Mouse (Mus musculus): ENCODE measurements at regions not wholly inside any gene's neighbourhood (a gene's known extent, or its start where the extent isn't known, plus 50 kb on each side); places are given as distances from the start of the nearest gene placed in this dataset.

GRCm38 (mm10) chr15:96031085-96031780 is 240.6 kb downstream of the Ano6 start:
- no peak overlapping the region for H3K4me2 ChIP-seq (replicated peaks)
- no peaks in the 10 kb centered on the region for H3K36me3 ChIP-seq
- H3K9me3 ChIP-seq (replicated peaks), result no peaks in the 10 kb centered on the region
- H3K9ac ChIP-seq, result no peak overlapping the region
- no peaks in the 10 kb centered on the region for H3K4me1 ChIP-seq
- H3K4me3 ChIP-seq (replicated peaks), result no peak overlapping the region
- no peak for ATAC-seq (ENCODE audit: insufficient number of reproducible peaks, low FRiP score, low TSS enrichment, low read depth)
- WGBS, result 78% methylated on average over 8 of the region's 8 CpGs
- no peak overlapping the region for H3K27ac ChIP-seq (replicated peaks)
- H3K27me3 ChIP-seq, result no peaks in the 10 kb centered on the region

GRCm38 (mm10) chr15:96035273-96035672 is 244.6 kb downstream of the Ano6 start:
- no peaks in the 10 kb centered on the region for H3K4me1 ChIP-seq
- no peak overlapping the region for H3K27ac ChIP-seq (replicated peaks)
- no peak overlapping the region for H3K9ac ChIP-seq
- no peak overlapping the region for H3K4me3 ChIP-seq (replicated peaks)
- H3K4me2 ChIP-seq (replicated peaks), result no peak overlapping the region
- no peaks in the 10 kb centered on the region for H3K27me3 ChIP-seq
- 77% methylated on average over 12 of the region's 12 CpGs for WGBS
- no peaks in the 10 kb centered on the region for H3K9me3 ChIP-seq (replicated peaks)
- H3K36me3 ChIP-seq, result no peaks in the 10 kb centered on the region
- no peak for ATAC-seq (ENCODE audit: insufficient number of reproducible peaks, low FRiP score, low TSS enrichment, low read depth)

- Histone ChIP-seq H3K27me3 (no peaks in the 10 kb centered on the region), H3K4me2 (replicated peaks) (no peak overlapping the region), H3K36me3 (no peaks in the 10 kb centered on the region), H3K4me1 (0 out of 2 replicates have a peak, but pooled peaks cover 3% of the 10 kb centered on the region), H3K9ac (no peak overlapping the region), H3K9me3 (replicated peaks) (no peaks in the 10 kb centered on the region), H3K27ac (replicated peaks) (no peak overlapping the region), H3K4me3 (replicated peaks) (no peak overlapping the region)
- ATAC-seq (ENCODE audit: insufficient number of reproducible peaks, low FRiP score, low TSS enrichment, low read depth), result no peak
- 78% methylated on average over 3 of the region's 3 CpGs for WGBS
These were observed 241.8 kb upstream of the Arid2 start for GRCm38 (mm10) chr15:96045561-96045960.

GRCm38 (mm10) chr15:96046651-96047050 is 240.7 kb upstream of the Arid2 start:
- no peak overlapping the region for H3K27ac ChIP-seq (replicated peaks)
- H3K9ac ChIP-seq, result no peak overlapping the region
- 0 out of 2 replicates have a peak, but pooled peaks cover 3% of the 10 kb centered on the region for H3K4me1 ChIP-seq
- H3K4me2 ChIP-seq (replicated peaks), result no peak overlapping the region
- 46% methylated on average over 5 of the region's 5 CpGs for WGBS
- no peak overlapping the region for H3K4me3 ChIP-seq (replicated peaks)
- H3K9me3 ChIP-seq (replicated peaks), result no peaks in the 10 kb centered on the region
- no peaks in the 10 kb centered on the region for H3K36me3 ChIP-seq
- H3K27me3 ChIP-seq, result no peaks in the 10 kb centered on the region
- ATAC-seq (ENCODE audit: insufficient number of reproducible peaks, low FRiP score, low TSS enrichment, low read depth), result no peak

GRCm38 (mm10) chr15:96050416-96050815 is 236.9 kb upstream of the Arid2 start:
- no peaks in the 10 kb centered on the region for H3K9me3 ChIP-seq (replicated peaks)
- H3K4me1 ChIP-seq, result 0 out of 2 replicates have a peak, but pooled peaks cover 3% of the 10 kb centered on the region
- ATAC-seq (ENCODE audit: insufficient number of reproducible peaks, low FRiP score, low TSS enrichment, low read depth), result no peak
- no peaks in the 10 kb centered on the region for H3K36me3 ChIP-seq
- H3K27ac ChIP-seq (replicated peaks), result no peak overlapping the region
- no peak overlapping the region for H3K4me3 ChIP-seq (replicated peaks)
- WGBS, result 69% methylated on average over 4 of the region's 4 CpGs
- H3K27me3 ChIP-seq, result no peaks in the 10 kb centered on the region
- H3K9ac ChIP-seq, result no peak overlapping the region
- no peak overlapping the region for H3K4me2 ChIP-seq (replicated peaks)

- Histone ChIP-seq H3K9ac (no peak overlapping the region), H3K36me3 (no peaks in the 10 kb centered on the region), H3K9me3 (replicated peaks) (no peaks in the 10 kb centered on the region), H3K4me1 (no peaks in the 10 kb centered on the region), H3K4me2 (replicated peaks) (no peak overlapping the region), H3K27me3 (no peaks in the 10 kb centered on the region), H3K27ac (replicated peaks) (no peak overlapping the region), H3K4me3 (replicated peaks) (no peak overlapping the region)
- WGBS, result 88% methylated on average over 5 of the region's 5 CpGs
- ATAC-seq (ENCODE audit: insufficient number of reproducible peaks, low FRiP score, low TSS enrichment, low read depth), result no peak
These were observed 234.7 kb upstream of the Arid2 start for GRCm38 (mm10) chr15:96052586-96052985.

GRCm38 (mm10) chr15:96055361-96055760 is 232.0 kb upstream of the Arid2 start:
- H3K27ac ChIP-seq (replicated peaks), result no peak overlapping the region
- no peak overlapping the region for H3K4me2 ChIP-seq (replicated peaks)
- no peak for ATAC-seq (ENCODE audit: insufficient number of reproducible peaks, low FRiP score, low TSS enrichment, low read depth)
- H3K27me3 ChIP-seq, result no peaks in the 10 kb centered on the region
- no peak overlapping the region for H3K9ac ChIP-seq
- no peaks in the 10 kb centered on the region for H3K4me1 ChIP-seq
- no peaks in the 10 kb centered on the region for H3K9me3 ChIP-seq (replicated peaks)
- H3K36me3 ChIP-seq, result no peaks in the 10 kb centered on the region
- 68% methylated on average over 10 of the region's 10 CpGs for WGBS
- no peak overlapping the region for H3K4me3 ChIP-seq (replicated peaks)

GRCm38 (mm10) chr15:96055796-96056473 is 231.4 kb upstream of the Arid2 start:
- Histone ChIP-seq H3K9me3 (replicated peaks) (no peaks in the 10 kb centered on the region), H3K27ac (replicated peaks) (no peak overlapping the region), H3K36me3 (no peaks in the 10 kb centered on the region), H3K9ac (no peak overlapping the region), H3K4me2 (replicated peaks) (no peak overlapping the region), H3K4me1 (no peaks in the 10 kb centered on the region), H3K27me3 (no peaks in the 10 kb centered on the region), H3K4me3 (replicated peaks) (no peak overlapping the region)
- 76% methylated on average over 16 of the region's 16 CpGs for whole genome bisulfite sequencing
- ATAC-seq (ENCODE audit: insufficient number of reproducible peaks, low FRiP score, low TSS enrichment, low read depth), result no peak

- H3K9me3 ChIP-seq (replicated peaks), result no peaks in the 10 kb centered on the region
- H3K27ac ChIP-seq (replicated peaks), result no peak overlapping the region
- H3K36me3 ChIP-seq, result no peaks in the 10 kb centered on the region
- no peak overlapping the region for H3K4me2 ChIP-seq (replicated peaks)
- WGBS, result 64% methylated on average over 3 of the region's 3 CpGs
- no peak for ATAC-seq (ENCODE audit: insufficient number of reproducible peaks, low FRiP score, low TSS enrichment, low read depth)
- H3K27me3 ChIP-seq, result no peaks in the 10 kb centered on the region
- no peak overlapping the region for H3K4me3 ChIP-seq (replicated peaks)
- no peaks in the 10 kb centered on the region for H3K4me1 ChIP-seq
- no peak overlapping the region for H3K9ac ChIP-seq
These were observed 227.7 kb upstream of the Arid2 start for GRCm38 (mm10) chr15:96059623-96060022.

- Histone ChIP-seq H3K27ac (replicated peaks) (no peak overlapping the region), H3K9me3 (replicated peaks) (no peaks in the 10 kb centered on the region), H3K27me3 (no peaks in the 10 kb centered on the region), H3K4me2 (replicated peaks) (no peak overlapping the region), H3K4me1 (no peaks in the 10 kb centered on the region), H3K9ac (no peak overlapping the region), H3K36me3 (no peaks in the 10 kb centered on the region), H3K4me3 (replicated peaks) (no peak overlapping the region)
- ATAC-seq (ENCODE audit: insufficient number of reproducible peaks, low FRiP score, low TSS enrichment, low read depth), result no peak
- 77% methylated on average over 11 of the region's 11 CpGs for WGBS
These were observed 222.7 kb upstream of the Arid2 start for GRCm38 (mm10) chr15:96064499-96065217.

- Histone ChIP-seq H3K9ac (no peak overlapping the region), H3K36me3 (no peaks in the 10 kb centered on the region), H3K9me3 (replicated peaks) (no peaks in the 10 kb centered on the region), H3K4me3 (replicated peaks) (no peak overlapping the region), H3K4me1 (no peaks in the 10 kb centered on the region; the same call in 1 of the 2 replicates), H3K4me2 (replicated peaks) (no peak overlapping the region), H3K27ac (replicated peaks) (no peak overlapping the region), H3K27me3 (no peaks in the 10 kb centered on the region)
- no peak for ATAC-seq (ENCODE audit: insufficient number of reproducible peaks, low FRiP score, low TSS enrichment, low read depth)
- WGBS, result 74% methylated on average over 9 of the region's 9 CpGs
These were observed 211.7 kb upstream of the Arid2 start for GRCm38 (mm10) chr15:96075615-96076014.

All from embryonic facial prominence, embryonic 15.5 days (tissue).